Mouse (Mus musculus) cerebellum, postnatal 4 days (tissue): ENCODE data around the gene Csnk2b.
A peak's percentile ranks its signal among the peaks of the same experiment; 100 is the strongest.

Source experiments
- DNase-seq, 2 experiments: peaks; one replicate each; pipeline ENCODE4 v3.0.0; 2022; ENCODE audit warnings: low spot score in 2 of 2, mixed read lengths in 1 of 2

The Csnk2b gene

DNA sequence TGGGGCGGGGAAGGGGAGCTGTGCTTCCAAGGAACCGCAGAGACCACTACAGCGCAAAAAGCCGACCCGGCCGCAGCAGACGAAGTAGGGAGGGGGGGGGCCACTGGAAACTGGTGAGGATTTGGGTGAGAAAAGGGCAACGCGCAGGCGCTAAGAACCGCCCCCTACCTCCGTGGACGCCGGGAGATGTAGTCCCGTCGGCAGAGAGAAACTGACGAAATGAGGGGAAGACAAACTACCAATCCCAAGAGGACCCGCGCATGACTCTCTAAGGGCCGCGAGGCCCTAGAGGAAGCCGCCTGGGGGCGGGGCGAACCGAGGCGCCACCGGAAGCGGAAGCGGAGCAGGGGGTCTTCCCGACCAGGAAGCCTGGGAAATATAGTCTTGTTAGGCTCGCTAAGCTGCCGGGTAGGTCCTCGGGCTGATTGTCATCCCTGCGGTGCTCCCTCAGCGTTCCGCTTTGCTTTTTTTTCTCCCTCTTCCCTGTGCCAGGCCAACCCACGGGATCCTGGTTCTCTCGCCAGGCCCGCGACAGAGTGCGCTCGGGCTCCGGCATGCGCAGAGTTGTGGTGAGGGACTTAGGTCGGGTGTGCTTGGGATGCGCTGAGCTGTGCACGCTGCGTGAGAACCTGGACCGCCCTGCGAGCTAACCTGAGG is 582 bp downstream of the Csnk2b start, which contains the start of gene Gpank1:
TSS of gene Gpank1 (plus strand) at position 313 of the 657 bp plus-strand sequence.
- DNase-seq, result peak; percentile 91 to 97

DNA sequence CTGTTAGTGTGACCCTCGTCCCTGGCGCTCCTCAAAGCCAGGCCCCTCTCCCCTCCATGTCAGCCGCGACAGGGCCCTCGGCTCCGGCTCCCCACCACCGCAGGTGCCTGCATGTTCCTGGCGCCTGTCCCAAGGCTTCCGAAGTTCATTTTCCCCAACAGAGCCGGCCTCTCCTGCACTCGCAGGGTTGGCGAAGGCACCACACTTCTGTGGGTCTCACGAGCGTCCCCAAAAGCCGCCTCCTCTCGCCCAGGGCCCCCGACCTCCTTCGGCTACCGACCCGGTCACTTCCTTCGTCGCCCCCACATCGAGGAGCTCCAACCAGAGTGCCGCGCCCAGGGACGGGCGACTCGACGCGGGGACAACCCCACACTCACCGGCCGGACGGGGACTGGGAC is 1.1 kb downstream of the Csnk2b start:
- no peak for DNase-seq

DNA sequence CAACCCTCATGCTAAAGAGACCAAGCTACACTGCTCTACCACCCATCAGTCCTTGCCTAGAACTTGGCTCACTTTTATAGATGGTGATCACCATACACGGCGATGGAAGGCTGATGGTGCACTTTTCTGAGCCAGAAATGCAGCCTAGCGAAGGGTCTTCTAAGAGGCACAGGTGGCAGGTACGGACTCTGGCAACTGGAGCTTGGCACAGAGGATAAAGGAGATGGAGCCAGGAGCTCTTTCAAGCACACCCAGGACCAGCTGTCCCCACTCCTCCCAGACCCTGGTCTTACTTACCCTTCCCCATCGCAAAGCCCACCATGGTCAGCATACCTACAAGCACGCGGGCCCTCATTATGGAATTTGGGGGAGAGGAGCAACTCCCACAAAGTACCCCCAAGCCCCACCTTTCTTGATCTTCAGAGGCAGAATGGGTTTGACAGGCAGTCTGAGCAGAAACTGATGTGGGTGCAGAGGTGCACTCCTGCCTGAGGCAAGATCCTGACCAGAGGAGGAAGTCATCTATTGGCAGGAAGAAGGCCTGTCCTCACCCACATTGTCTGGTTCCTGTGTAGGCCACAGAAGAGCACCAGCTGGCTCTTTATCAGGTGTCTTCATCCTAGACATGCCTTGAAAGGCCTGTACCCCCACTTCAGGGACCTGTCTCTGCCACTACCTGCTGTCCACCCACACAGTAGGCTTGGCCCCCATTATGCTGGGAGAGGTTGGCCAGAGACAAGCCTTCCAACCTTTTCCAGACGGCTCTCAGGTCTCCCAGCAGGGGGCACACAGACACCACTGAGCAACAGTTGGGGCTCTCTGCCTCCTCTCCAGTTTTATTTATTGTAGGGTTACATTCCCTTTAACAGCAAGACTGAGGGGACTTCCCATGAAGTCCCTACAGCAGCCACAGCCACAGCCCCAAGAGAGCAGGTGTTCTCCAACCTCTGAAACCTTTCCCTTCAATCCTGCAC is 6.5 kb downstream of the Csnk2b start, which contains the start of gene Ly6g5b:
TSS of gene Ly6g5b (minus strand) at position 383 of the 974 bp plus-strand sequence.
- DNase-seq, result no peak

DNA sequence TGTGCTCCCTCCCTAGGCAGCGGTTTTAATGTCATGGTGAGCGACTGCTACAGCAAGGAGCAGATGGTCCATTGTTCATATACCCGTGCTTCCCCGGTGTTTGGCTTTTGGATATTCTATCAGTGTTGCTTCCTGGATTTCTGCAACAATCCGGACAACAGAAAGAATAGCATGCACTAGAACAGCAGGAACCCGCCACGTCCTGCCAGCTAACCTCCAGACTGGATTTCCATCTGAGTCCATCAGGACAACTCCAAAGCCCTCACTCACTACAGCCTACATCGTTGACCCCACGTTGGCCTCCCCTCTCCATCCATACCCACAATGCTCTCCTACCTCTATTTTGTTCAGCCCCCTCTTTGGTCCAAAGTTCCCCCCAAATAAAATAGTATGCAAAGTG is 10.1 kb downstream of the Csnk2b start:
- no peak for DNase-seq

DNA sequence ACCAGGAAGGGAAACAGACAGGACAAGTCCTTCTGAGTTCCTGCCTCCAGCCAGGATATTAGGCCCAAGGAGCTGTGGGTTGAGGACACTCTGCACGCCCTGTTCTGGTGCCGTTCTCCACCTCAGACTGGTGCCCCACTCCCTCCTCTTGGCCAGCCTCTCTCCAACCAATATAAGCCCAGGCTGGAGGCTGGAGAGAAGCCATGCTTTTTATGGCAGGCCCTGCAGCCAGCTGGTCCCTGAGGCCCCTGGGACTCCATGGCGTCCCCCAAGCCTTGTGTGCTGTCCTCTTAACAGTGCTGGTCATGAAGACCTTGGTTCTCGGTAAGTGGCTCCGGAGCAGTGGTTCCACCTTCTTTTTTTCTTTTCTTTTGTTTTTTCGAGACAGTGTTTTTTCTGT is 13.8 kb downstream of the Csnk2b start, which contains the start of gene Ly6g5c:
TSS of gene Ly6g5c (plus strand) at position 183 of the 400 bp plus-strand sequence.
- DNase-seq, result peak in 1 of 2 experiments; percentile 46

DNA sequence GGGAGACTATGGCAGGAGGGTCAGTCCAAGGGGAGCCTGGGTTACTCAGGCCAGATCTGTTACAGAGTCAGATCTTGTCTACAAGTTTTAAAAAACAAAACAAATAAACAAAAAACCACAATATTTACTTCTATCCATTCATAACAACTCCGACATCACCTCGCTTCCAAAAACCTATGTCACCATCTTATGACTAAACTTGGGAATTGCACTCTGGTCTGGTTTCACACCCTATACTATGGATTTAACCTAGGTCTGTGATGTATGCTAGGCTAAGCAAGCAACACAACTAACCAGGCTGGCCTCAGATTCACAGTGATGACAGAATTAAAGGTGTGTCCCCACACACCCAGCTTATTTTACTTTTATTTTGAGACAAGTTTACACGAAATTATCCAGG is 15.3 kb downstream of the Csnk2b start:
- DNase-seq, result no peak

DNA sequence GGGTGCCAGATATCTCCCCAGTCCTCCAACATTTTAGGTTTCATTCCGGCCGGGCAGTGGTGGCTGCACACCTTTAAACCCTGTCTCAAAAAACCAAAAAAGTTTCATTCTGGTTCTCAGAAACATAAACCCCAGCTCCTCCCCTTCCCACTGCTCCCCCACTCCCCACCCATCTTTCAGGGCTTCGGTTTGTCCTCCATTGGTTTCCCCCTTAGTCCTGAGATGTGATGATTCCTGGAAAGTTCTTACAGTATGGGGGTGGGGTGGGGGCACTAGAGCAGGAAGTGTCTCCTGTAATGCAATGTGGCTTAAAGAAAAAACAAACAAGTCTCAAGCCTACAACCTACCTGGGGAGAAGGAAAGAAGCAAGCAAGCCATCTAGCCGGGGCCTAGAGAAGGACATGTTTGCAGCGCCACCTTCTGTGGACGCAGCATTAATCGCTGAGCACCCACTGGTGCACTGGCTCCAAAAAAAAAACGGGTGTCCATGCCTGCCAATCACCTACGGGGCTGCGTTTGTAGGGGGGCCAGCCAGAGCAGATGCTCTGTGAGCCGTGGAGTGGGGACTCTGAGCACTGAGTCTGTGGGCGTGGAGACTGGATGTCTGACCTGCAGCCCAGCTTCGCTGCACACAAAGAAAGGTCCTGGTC is 16.0 kb downstream of the Csnk2b start:
- peak in 1 of 2 experiments; percentile 58 for DNase-seq

DNA sequence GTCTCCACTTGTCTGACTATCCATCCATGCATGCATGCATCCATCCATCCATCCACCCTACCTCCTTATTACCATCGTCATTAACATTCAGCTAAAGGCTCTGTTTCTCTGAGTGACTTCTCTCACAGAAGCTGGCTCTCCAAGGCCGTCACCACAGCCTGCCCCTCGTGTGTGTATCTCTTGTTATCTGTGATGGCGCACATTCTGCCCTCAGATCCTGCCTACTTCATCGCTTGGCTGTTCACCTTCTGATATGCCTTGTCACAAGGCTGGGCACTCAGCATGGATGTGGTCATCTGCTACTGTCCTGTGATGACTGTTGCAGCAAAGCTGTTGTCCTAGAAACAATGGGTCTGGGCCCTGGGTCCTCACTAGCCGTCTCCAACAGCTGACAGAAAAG is 17.1 kb downstream of the Csnk2b start:
- no peak for DNase-seq

DNA sequence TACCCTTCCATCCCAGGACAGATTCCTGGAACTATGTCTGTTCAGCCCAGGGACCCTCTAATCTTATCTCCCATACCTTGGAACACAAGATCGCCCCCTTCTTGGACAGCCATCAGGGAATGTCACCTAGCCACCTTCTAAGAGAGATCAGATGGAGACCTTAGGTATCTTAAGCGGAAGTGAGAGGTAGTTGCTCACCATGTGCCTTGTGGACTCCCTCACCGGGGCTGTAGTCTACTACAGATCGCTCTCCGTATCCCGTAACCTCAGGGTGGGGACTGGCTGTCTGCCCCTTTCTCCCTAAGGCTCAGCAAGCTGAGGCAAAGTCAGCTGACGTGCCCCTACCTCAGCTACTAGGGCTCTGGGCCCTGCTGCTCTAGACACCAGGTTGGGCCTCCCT is 17.8 kb downstream of the Csnk2b start:
- DNase-seq, result no peak

DNA sequence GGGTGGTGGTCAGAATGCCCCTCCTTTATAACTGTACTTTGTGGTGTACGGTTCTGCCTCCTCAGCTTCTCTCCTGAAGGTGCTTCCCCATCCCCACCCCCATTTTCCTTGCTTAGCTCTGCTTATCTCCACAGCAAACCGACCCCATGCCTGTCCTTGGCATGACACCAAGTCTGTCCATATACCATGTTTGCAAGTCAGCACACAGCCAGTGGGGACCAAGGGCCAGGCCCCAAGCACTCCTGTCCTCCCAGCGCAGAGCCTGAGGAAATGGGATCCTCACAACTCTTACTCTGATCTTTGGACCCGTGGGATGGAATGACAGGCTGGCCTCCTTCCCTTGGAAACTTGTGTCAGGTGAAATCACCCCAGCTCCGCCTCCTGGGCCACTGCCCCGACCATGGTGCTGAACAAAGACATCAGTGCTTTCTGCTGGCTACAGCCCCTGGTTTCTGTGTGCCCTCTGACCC is 18.6 kb downstream of the Csnk2b start:
- DNase-seq, result no peak

DNA sequence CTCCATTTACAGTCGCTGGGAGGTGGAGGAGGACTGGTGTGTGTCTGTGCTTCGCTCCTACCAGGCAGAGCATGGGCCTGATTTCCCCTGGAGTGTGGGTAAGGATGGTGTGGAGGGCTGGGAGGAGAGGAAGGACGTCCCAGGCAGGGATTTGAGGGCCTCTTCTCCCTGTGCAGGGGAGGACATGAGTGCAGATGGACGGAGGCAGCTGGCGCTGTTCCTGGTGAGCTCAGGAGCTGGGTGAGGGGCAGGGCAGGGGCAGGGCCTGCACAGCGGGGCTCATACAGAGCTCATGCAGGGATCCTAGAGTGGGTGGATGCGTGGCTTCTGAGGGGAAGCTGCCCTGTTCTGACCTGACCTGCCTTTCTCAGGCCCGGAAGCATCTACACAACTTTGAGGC is 19.6 kb downstream of the Csnk2b start:
- no peak for DNase-seq

DNA sequence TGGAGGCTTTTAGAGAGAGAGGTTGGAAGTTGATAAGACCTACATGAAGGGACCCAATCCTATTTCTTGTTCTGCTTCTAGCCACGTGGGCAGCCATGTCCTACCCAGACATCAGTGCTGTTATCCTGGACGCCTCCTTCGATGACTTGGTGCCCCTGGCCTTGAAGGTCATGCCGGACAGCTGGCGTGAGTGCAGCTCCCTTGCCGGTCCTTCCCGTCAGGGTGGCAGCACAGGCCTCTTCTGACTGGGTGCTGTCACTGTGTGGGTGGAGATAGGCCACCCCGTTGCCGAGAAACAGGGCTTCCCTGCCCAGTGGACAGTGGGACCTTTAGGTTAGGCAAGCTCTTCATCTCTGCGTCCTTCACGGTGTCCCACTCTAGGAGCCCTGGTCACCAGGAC is 20.7 kb downstream of the Csnk2b start:
- DNase-seq, result no peak

DNA sequence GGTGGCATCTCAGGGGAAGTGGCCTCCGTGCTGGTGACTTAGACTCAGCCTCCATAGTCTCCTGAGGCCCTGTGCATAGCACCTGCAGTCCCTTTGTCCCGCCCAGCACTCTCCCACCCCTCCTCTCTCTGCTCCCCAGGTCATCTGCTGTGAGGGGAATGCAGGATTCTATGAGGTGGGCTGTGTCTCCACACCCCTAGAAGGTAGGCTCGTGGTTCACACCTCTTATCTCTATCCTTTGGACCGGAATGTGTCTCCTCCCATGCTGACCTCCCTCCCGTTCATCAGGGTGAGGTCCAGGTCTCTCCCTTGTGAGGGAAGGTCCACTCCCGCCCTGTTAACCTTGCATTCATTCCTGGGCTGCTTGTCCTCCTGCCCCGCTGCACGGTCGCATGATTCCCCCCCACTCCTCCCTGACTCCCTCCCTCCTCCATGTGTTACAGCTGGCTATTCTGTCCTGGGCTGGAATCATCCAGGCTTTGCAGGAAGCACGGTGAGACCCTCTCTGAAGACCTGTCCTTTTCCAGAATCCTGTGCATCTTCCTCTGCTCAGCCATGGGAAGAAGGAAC is 21.6 kb downstream of the Csnk2b start:
- no peak for DNase-seq

DNA sequence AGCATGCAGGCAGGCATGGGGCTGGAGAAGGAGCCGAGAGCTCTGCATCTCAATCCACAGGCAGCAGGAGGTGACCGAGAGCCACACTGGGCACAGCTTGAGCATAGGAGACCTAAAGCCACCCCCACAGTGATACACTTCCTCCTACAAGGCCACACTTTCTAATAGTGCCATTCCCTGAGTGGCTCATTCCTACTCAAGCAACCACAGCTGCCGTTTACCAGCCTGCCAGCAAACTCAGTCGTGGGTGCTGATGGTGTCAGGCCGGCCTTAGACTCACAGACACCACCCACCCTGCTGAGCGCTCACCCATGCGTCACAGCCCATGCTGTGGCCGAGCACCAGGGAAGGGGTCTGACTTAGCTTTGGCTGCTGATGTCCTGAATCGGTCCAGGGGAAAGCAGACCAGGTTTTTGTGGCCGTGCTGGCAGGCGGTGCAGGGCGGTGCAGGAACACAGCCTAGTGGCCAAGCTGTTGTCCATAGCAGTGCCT is 24.6 kb downstream of the Csnk2b start:
- DNase-seq, result peak in 1 of 2 experiments; percentile 56

DNA sequence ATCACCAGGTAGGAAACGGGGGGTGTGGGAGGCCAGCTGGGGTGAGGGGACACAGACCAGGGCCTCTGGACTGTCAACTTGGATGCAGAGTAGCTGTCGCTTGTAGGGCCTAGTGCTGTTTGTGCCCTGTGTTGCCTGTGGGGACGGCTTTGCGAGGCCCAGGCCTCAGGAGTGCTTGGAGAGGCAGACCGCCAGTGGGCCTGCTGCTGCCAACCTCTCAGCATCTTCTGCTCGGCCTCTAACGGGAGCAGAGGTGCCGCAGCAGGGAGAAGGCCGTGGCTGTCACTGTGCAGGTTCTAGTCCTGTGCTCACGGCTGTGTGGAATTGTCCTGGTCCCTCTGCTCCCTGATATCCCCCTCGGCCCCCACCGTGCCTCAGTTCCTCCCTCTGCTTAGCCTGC is 25.3 kb downstream of the Csnk2b start:
- no peak for DNase-seq

DNA sequence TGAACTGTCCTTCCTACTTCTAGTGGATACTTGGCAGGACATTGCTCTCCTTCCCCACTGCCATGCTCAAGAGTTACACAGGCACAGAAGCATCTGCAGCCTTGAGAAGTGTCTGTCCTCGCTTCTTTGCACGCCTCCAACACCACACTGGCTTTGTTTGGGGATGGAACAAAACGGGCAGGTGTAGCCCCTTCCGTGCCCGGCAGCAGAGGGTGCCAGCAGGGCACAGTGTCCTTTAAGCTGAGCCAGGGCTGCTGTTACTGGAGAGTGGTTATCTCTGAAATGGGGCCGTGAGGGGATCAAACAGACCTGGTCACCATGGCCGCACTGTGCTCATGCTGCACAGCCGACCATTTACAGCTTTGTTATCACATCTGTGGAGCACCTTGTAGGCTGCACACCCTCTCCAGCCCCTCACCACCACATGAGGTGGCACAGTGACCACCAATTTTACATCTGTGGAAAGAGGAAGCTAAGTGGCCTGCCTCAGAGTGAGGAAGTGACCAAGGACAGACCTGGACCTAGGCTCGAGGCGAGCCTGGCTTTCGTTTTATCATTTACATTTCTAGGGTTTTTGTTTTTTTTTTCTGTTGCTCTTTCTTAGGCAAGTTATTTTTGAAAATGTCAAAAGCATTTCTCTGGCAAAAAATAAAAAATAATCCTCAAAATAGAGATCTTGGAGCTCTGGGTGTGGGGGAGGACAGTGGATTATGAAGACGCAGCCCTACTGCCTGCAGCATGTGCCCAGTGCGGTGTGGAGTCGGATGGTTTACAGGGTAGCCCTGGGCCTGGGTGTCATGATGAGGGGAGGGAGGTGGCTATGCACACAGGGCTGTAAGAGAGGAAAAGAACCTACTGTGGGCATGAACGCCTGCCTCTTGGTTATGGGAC is 27.1 kb downstream of the Csnk2b start:
- no peak for DNase-seq

DNA sequence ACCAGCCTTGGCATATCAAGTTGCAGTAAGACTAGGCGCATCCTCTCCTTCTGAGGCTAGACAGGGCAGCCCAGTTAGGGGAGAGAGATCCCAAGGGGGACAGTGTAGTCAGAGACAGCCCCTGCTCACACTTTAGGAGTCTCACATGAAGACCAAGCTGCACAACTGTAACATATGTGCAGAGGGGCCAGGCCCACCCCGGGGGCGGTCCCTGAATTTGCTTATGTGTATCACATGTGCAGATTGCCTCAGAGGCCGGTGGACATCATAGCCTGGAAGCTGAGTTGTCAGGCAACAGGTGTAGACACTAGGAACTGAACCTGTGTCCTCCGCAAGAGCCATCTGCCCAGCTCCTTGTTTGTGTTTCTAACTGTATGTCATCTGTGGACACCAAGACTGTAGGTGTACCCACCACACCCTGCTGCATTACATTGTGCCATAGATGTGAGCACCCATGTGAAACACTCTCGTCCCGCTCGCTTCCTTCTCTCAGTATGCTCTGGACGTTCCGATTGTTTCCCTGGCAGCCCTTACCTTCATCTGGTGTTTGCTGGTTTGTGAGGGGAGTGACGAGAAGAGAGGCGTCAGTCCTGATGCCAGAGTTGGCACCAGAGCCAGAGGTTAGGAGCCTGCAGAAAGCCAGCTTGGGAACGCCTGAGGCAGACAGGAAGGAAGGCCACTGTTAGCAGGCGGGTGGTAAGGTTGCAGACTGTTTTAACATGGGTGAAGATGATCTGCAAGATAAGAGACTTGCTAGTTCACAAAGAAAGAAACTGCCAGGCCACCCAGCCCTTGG is 29.3 kb downstream of the Csnk2b start:
- DNase-seq, result no peak

DNA sequence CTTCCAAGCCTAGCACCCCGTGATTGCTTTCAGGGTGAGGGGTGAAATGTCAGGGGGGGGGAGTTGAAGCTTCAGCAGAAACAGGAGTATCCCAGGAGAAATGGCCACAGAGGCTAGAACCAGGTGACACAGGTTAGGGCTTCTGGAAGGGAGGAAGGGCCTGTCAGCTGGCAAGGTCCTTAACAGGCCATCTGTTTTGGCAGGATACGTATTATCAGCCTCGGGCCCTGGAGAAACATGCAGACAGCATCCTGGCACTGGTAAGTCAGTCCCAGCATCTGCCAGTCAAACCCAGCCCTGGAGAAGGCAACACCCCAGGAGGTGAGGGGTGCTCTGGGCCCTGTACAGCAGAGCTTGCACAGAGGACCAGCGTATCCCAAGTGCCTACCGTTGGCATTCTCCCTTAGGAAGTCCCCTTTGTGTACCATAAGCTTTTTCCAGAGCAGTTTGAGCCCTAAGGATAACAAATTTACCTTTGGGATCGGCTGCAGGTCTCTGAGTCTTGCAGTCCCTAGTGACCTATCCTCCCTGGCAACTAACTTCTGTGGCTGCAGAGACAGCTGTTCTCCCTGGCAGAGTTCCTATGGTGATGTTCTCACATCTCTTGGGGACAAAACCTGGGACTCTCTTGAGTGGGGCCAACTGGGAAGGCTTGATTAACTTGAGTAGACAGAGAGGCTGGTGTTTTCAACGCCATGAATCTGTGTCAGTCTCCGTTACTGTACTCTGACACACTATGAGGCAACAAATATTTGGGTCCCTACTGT is 31.5 kb downstream of the Csnk2b start:
- DNase-seq, result peak in 1 of 2 experiments; percentile 57
